Mouse (Mus musculus) B cell, adult 67 days (primary cell): ENCODE data around the gene AI661453. TPM values are rescaled to one million over a fixed set of nuclear protein-coding genes. Genes with fewer than 3 reads are reported as not detected.

Experiments
- total RNA-seq, 2 experiments: library from RNA; stranded (reverse); gene quantifications; 4 replicates each; pipeline ENCODE4 v1.2.4; 2023

Gene AI661453
- not detected for total RNA-seq

GRCm38 (mm10) chr17:47436156-47436906, at the start of gene AI661453:
Gene AI661453 (plus strand): TSS chr17:47436615.

GRCm38 (mm10) chr17:47400451-47400850, 36.0 kb upstream of the AI661453 start, which contains the start of gene Guca1a:
Gene Guca1a (minus strand): TSS chr17:47400584.

GRCm38 (mm10) chr17:47436907-47437547, 612 bp downstream of the AI661453 start, which contains the start of gene 1700001C19Rik:
Gene 1700001C19Rik (minus strand): TSS chr17:47437376.

GRCm38 (mm10) chr17:47501946-47502706, 65.7 kb downstream of the AI661453 start, which contains the start of gene Taf8:
Gene Taf8 (minus strand): TSS chr17:47502292.

GRCm38 (mm10) chr17:47504941-47505346, 68.5 kb downstream of the AI661453 start, which contains the start of gene Ccnd3:
Gene Ccnd3 (plus strand): TSS chr17:47505051.

Other genes starting within 250 kb of the AI661453 start
- 10 to 100 TPM; 21.8 to 30.0 TPM for gene Mrps10, start 67.7 kb upstream of the AI661453 start, total RNA-seq
- gene Guca1b, start 51.2 kb upstream of the AI661453 start, total RNA-seq, result 1 to 10 TPM; 2.5 to 3.7 TPM
- gene Guca1a, start 36.0 kb upstream of the AI661453 start, total RNA-seq, result not detected
- gene 1700001C19Rik, start 761 bp downstream of the AI661453 start, total RNA-seq, result not detected
- 10 to 100 TPM; 61.4 to 65.7 TPM for gene Taf8, start 65.7 kb downstream of the AI661453 start, total RNA-seq
- 100 to 1,000 TPM; 151 to 249 TPM for gene Ccnd3, start 68.4 kb downstream of the AI661453 start, total RNA-seq
- 10 to 100 TPM; 11.5 to 12.2 TPM for gene Bysl, start 174.9 kb downstream of the AI661453 start, total RNA-seq
- 10 to 100 TPM; 53.3 to 77.0 TPM for gene Med20, start 175.0 kb downstream of the AI661453 start, total RNA-seq
- gene Gm20517, start 175.0 kb downstream of the AI661453 start, total RNA-seq, result 1 to 10 TPM; 2.4 to 3.5 TPM
- 1 to 10 TPM; 5.7 to 6.7 TPM for gene Usp49, start 194.1 kb downstream of the AI661453 start, total RNA-seq